Mouse (Mus musculus) ES-E14 (cell line): Measurements from ENCODE around the gene Magel2. TPM values are rescaled to one million over a fixed set of nuclear protein-coding genes. Genes with fewer than 3 reads are reported as not detected.

Source experiments
- DNase-seq: peaks from one replicate; pipeline ENCODE4 v3.0.0-alpha.2; 2013; ENCODE audit warnings: low read depth, low spot score
- H3K27ac ChIP-seq: 2 replicates; pipeline ENCODE4 v1.5.1; 2012; ENCODE audit warnings: low read depth, mild to moderate bottlenecking, low read length, moderate library complexity, mixed read lengths; ENCODE audit not compliant: poor library complexity, insufficient read depth, severe bottlenecking
- H3K36me3 ChIP-seq: 2 replicates; pipeline ENCODE4 v1.6.1; 2012; ENCODE audit warnings: mild to moderate bottlenecking, low read length, moderate library complexity, mixed read lengths; ENCODE audit not compliant: control insufficient read depth, poor library complexity, insufficient read depth, severe bottlenecking
- H3K4me1 ChIP-seq, 2 experiments: fragments of 150-350 bp in 1 of 2; sonication (generic) in 1 of 2; 2 replicates each; pipeline ENCODE4 v1.6.1; 2012; ENCODE audit warnings: low read length in 2 of 2, mild to moderate bottlenecking in 1 of 2, mixed read lengths in 1 of 2; ENCODE audit not compliant: control insufficient read depth in 2 of 2, insufficient read depth in 2 of 2, poor library complexity in 1 of 2
- H3K4me3 ChIP-seq, 2 experiments: fragments of 150-350 bp in 1 of 2; sonication (generic) in 1 of 2; 2 replicates each; pipeline ENCODE4 v1.5.1; 2012; ENCODE audit warnings: low read length in 2 of 2, low read depth in 1 of 2, mild to moderate bottlenecking in 1 of 2, mixed read lengths in 1 of 2; ENCODE audit not compliant: insufficient read depth in 1 of 2, poor library complexity in 1 of 2, severe bottlenecking in 1 of 2
- H3K9ac ChIP-seq: 2 replicates; pipeline ENCODE4 v1.6.1; 2012; ENCODE audit warnings: low read depth, mild to moderate bottlenecking, low read length, mixed read lengths; ENCODE audit not compliant: poor library complexity, insufficient read depth, severe bottlenecking
- H3K9me3 ChIP-seq: fragments of 150-350 bp; sonication (generic); 2 replicates; pipeline ENCODE4 v1.6.1; 2012; ENCODE audit warnings: low read depth, mild to moderate bottlenecking, low read length; ENCODE audit not compliant: control insufficient read depth, insufficient read depth
- CHD2 ChIP-seq: IDR thresholded peaks from 2 replicates; pipeline ENCODE4 v1.6.1; 2014; ENCODE audit warnings: mild to moderate bottlenecking, low read depth, low read length, inconsistent platforms
- HCFC1 ChIP-seq: IDR thresholded peaks from 2 replicates; pipeline ENCODE4 v1.6.1; 2012; ENCODE audit warnings: low read length, inconsistent platforms, borderline replicate concordance; ENCODE audit not compliant: insufficient read depth
- MAFK ChIP-seq: IDR thresholded peaks from 2 replicates; pipeline ENCODE4 v1.6.1; 2014; ENCODE audit warnings: mild to moderate bottlenecking, low read depth, low read length, inconsistent platforms; ENCODE audit not compliant: insufficient read depth
- ZC3H11A ChIP-seq: IDR thresholded peaks from 2 replicates; pipeline ENCODE4 v1.6.1; 2012; ENCODE audit warnings: low read depth, mild to moderate bottlenecking, inconsistent platforms, low read length, borderline replicate concordance
- ZNF384 ChIP-seq: IDR thresholded peaks from 2 replicates; pipeline ENCODE4 v1.6.1; 2012; ENCODE audit warnings: low read depth, low read length, inconsistent platforms
- in situ Hi-C, 2 experiments: fragments of 600-800 bp; cut with MboI; formaldehyde crosslinking; loops; one replicate each; pipeline ENCODE4 v1.15.1; 2025; ENCODE audit warnings: low sequenced_read_pairs in 2 of 2, inconsistent platforms in 1 of 2; ENCODE audit not compliant: unreplicated experiment in 2 of 2
- total RNA-seq: library from RNA; depleted of rRNA; stranded (reverse); fragments of 300-350 nt; gene quantifications from 2 replicates; pipeline ENCODE4 v1.2.3, GENCODE M21; 2012; rRNA removed

Magel2 gene
- total RNA-seq, 1 experiment, result 1.9 TPM

GRCm38 (mm10) chr7:62428337-62428736, 51.5 kb downstream of the Magel2 start:
- no peak overlapping the region for H3K27ac ChIP-seq
- H3K9ac ChIP-seq, result no peak overlapping the region
- H3K9me3 ChIP-seq, result no peaks in the 10 kb centered on the region
- H3K36me3 ChIP-seq, result no peaks in the 10 kb centered on the region
- H3K4me3 ChIP-seq, result no peak overlapping the region
- in situ Hi-C loops, result no loop called here
- TF ChIP-seq CHD2, result no peak
- no peak for TF ChIP-seq HCFC1
- TF ChIP-seq ZNF384, result no peak
- no peak for TF ChIP-seq MAFK
- TF ChIP-seq ZC3H11A, result no peak
- DNase-seq, result no peak
- H3K4me1 ChIP-seq, result no peaks in the 10 kb centered on the region

Other genes with a start within 250 kb of the Magel2 start
- gene Ndn, start 30.4 kb upstream of the Magel2 start, total RNA-seq, result 8.4 and 15.9 TPM in 2 replicates
- 5.8 and 7.0 TPM in 2 replicates for gene Mkrn3, start 43.1 kb downstream of the Magel2 start, total RNA-seq
- 2.1 and 2.8 TPM in 2 replicates for gene Peg12, start 87.5 kb downstream of the Magel2 start, total RNA-seq